Mouse (Mus musculus): ENCODE results near the gene Zfp358.

Gene Zfp358

DNA sequence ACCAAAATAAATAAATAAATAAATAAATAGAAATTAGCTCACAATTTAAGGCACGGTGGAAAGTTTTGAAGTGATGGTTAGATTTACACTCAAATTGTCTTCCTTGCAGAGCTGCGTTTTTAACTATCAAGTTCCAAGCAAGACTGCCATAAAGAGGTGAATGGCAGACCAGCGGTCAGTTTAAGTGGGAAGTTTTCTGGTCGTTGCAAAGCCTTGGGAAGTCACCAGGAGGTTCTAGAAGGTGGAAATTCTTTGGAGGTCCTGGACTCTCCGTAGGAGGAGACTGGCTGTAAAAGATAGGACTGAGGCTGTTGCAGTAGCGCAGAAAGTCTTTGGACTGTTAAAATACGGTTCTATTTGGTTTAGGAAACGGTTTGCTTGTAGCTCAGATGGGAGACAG lies 6.8 kb downstream of the Zfp358 start:
- DNase-seq (ENCODE audit: low spot score) = no peak

DNA sequence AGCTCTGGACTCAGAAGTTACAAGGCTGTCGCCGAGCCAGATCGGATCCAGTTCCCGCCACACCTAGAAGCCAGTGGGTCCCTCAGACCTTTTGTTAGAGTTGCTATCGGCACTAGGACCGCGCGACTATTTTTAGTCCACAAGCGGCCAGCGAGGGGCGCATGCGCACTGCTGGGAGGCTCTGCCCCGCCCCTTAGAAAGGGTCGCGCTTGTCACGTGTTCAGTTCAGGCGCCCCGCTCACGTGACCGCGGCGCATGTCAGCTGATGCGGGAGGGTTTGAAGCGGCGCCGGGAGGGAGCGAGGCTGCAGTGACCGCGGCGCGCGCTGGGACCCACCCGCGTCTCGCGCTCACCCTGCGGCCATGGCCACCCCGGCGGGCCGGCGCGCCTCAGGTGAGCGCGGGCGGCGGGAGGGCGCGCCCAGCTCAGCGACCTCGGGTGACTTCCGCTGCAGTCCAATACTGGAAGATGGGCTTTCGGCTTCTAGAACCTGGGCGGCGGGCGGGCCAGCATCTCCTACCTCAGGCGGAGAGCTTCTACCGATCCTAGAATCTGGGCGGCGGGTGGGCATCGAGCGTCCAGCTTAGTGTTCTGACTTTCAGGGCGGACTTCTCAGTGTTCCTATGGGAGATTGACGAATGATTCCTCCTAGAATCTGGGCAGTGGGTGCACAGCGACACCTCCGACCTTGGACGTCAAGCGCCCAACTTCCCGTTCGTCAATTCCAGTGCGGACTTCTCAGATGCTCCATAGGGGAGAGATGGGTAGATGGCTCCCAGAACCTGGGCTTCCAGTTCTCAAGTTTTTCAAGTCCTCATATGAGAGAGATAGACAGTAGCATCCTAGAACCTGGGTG lies 7.5 kb downstream of the Zfp358 start, which contains the start of gene Mcoln1:
Mcoln1 (plus strand) TSS at position 223 of the 856 bp plus-strand sequence.
- DNase-seq (ENCODE audit: low spot score) = peak; percentile 98

DNA sequence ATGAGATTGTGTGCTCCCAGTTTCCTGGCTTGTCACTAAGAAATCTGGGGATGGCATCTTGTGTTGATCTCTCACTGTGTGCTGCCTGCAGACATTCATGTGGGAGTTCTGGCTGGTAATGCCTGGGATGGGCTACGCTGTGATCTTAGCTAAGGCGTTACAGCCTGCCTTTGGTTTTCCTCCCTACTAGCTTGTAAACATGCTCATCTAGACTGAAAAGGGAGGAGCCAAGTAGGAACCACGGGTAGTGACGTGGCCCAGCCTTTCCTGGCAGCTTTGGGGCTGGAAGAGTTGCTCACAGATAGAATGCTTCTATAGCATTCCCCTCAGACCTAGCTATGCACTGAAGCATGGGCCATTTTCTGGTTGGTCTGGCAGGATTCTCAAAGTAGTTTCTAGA lies 9.3 kb downstream of the Zfp358 start:
- peak; percentile 29 for DNase-seq (ENCODE audit: low spot score)

DNA sequence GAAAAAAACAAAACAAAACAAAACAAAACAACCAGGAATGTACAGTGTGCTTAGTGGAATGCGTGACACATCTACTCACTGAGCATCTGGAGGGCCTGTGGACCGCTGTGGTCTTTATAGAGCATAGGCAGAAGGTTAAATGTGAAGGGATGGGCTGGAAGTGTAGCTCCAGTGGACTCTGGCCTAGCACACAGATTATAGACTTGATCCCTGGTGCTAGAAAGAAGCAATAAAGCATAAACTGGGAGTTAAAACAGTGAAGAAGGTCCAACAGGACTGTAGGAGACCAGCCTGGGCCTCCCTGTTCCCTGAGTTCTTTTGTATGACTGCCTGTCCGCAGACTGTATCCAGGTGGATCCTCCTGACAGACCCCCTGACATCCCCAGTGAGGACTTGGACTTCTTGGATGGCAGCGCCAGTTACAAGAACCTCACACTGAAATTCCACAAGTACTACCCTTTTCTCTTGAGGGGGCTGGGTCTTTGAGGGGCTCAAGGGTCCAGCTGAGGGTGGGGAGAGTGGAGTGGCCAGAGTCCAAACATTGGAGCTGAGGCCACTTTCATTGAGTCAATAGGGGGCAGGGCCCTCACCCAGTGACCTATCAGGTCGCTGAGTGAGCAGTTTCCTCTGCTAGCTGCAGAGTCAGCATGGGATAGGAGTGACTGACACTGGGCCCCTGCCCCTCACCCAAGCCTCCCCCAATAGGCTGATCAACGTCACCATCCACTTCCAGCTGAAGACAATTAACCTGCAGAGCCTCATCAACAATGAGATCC lies 15.2 kb downstream of the Zfp358 start:
- DNase-seq (ENCODE audit: low spot score) = no peak

DNA sequence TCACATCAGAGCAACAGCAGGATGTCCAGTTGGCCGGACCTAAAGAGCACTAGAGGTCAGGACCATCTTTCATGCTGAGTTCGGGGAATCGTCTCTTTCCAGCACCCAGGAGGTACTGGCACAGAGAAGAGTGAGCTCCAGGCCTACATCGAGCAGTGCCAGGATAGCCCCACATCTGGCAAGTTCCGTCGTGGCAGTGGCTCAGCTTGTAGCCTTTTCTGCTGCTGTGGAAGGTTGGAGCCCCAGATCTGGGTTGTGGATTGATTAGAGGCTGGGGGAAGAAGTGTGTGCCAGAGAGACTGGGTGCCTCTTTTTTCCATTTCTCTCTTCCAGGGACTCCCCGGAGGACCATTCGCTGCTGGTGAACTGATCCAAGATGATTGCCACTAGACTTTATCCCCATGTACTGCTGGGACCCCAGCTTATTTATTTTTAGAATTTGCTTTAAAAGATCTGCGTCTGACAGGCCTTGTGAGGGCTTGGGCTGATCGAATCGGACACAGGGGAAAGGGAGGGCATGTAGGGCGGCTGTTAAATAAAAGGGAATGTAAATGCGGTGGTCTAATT lies 21.8 kb downstream of the Zfp358 start:
- DNase-seq (ENCODE audit: low spot score) = no peak

DNA sequence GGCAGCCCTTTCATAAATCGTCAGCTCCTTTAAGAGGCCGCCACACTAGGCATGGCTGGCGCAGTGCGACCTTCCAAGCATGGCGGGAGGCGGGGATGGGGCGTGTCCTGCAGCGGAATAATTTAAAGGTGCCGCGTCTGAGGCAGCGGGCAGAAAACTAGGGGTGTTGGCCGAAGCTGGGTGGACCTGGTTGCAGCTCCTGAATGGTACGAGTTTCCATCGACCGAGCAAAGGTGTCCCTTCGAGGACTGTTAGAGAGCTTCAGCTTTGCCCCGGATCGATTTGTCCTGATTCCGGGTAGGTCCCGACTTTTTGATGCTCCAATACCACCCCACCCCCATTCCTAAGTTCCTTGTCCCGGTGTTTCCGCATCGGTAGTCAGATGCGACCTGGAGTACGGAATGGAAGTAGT lies 22.3 kb downstream of the Zfp358 start, which contains the start of gene Pnpla6:
Pnpla6 (plus strand) TSS at position 125 of the 412 bp plus-strand sequence.
- peak; percentile 93 for DNase-seq (ENCODE audit: low spot score)

DNA sequence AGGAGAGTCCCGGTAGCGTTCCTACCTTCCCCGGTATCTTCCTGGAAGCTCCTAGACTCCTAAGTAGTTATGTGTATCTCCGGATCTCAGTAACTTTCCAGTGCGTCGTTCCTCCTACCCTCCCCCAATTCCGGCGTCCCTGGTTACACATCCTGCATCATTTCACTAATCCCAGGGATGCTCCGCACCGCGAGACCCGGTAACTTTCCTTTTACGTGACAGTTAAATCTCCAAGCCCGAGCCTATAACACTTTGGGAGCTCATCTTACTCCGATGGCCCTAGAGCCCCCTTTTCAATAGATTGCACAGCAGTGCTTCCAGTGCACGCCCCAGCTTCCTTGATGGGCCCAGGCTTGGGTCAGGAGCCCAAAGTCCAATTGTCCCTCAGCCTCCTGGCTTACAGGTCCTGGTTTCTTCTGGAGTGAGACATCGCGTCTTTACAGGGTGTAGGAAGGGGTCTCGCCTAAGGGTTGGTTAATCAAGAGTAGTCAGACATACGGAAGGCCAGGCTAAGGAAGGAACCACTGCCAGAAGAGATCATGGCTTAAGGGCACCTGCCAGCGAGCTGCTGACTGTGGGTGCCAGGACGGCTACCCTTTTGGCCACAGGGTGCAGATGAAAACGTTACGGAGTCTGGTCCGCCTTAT lies 23.0 kb downstream of the Zfp358 start:
- DNase-seq (ENCODE audit: low spot score) = peak; percentile 49

DNA sequence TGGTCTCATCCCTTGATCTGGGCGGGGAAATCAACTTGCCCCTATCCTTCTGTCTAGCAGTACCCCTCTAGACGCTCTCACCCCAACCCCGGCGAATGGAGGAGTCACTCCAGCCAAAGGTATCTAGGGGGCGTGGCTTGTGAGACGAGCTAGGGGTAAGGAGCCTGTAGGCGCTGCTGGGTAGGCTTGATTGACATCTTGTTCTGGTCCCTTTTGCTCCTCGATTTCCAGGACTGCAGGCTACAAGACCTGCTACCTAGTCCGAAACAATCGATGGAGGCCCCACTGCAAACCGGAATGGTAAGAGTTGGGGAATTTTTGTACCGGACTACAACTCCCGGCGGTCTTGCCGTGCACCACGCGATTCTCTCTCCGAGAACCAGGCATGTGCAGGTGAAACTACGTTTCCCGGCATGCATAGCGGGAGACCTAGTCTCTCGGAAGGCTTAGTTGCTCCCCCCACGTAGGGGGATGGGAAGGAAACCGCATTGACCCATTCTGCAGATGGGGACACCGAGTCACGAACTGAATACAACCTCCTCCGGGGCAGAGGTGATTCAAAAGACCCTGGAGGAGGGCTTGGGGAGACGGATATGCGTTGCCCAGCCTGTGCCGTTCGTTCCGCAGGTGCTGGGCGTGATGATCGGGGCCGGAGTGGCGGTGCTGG lies 23.6 kb downstream of the Zfp358 start:
- peak; percentile 95 for DNase-seq (ENCODE audit: low spot score)

DNA sequence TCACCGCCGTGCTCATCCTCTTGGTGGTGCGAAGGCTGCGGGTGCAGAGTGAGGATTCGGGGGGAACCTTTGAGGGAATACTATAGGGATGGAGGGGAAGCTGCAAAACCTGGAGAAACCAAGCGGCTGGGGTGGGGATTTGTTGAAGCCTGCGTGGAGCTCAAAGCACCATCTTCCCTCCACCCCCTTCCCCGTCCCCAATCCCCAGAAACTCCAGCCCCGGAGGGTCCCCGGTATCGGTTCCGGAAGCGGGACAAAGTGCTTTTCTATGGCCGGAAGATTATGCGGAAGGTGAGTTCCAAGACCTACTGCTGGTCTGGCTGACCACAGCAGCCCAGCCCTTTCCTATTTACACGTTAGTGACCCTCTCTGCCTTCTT lies 24.2 kb downstream of the Zfp358 start:
- DNase-seq (ENCODE audit: low spot score) = no peak

DNA sequence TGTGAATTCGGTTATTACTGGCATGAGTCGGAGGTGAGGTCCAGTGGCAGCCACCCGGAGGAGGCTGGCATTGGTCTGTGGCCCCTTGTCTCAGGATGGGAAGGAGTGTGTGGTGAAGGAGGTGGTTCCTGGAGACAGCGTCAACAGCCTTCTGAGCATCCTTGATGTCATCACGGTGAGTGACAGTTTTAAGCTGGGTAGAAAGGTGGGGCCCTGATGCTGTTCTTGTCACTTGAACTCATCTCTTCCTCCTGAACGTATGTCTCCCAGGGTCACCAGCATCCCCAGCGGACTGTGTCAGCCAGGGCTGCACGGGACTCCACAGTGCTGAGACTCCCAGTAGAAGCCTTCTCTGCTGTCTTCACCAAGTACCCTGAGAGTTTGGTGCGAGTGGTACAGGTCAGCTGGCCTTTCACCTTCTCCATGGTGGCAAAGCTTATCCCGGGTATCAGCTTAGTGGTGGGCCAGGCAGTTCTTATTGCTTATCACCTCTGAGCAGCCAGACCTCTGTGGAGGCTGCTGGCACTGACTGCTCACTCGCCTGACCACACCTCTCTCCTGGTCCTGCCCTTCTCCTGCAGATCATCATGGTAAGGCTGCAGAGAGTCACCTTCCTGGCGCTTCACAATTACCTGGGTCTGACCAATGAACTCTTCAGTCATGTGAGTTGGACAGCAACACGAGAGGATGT lies 29.2 kb downstream of the Zfp358 start:
- DNase-seq (ENCODE audit: low spot score) = no peak

DNA sequence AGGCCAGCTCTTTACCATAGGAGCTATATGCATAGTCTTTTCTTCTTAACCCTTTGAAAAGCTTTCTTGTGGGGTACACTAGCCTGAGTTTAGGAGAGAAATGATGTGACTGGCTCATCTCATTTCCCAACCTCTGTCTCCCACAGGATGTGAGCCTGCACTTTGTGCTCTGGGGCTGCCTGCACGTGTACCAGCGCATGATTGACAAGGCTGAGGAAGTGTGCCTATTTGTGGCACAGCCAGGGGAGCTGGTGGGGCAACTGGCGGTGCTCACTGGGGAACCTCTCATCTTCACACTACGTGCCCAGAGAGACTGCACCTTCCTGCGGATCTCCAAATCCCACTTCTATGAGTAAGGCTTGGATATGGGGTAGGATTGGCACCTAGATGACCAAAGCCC lies 37.9 kb downstream of the Zfp358 start:
- DNase-seq (ENCODE audit: low spot score) = no peak

DNA sequence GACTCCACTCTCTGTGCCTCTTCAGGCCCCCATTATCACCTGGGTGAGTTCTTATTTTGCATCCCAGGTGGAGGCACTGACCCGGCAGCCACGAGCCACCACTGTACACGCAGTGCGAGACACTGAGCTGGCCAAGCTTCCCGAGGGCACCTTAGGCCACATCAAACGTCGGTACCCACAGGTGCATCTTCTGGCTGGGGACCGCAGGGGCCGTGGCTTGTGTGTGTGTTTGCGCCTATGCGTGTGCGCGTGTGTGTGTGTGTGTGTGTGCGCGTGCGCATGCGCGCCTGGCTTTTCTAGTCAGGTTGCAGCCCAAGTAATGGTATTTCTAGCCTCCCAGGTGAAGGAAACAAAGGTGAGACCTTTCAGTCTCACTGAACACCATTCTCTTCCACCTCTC lies 39.0 kb downstream of the Zfp358 start:
- no peak for DNase-seq (ENCODE audit: low spot score)

DNA sequence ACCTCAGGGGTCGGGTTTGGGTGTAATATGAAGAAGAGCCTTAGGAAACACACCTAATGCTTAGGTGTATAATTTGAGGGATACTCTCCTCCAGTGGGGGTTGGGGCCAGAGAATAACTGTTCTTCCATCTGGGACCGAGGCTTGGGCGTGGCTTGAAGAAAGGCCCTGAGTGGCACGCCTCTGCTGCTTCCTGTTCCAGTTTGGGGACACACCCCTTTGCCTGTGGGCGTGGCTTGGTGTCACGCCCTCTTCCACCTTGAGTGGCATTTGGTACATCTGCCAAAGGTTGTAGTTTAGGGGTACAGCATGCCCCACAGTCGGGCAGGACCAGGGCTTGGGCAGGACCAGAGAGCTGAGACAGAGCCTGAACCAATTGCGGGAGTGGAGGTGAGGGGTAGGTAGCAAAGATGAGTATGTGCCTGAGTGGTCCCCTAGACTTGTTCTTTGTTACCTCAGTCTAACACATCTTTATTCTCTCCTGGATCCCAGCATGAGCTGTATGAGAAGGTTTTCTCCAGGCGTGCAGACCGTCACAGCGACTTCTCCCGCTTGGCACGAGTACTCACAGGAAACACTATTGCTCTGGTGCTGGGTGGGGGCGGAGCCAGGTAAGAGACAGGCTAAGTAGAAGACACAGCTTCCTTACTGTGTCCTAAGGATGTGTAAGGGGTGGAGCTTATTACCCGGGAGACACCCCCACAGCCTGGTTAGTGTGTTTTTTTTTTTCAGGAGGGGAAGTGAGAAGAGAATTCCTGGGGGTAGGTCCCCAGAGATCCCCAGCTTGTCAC lies 43.3 kb downstream of the Zfp358 start:
- DNase-seq (ENCODE audit: low spot score) = no peak

DNA sequence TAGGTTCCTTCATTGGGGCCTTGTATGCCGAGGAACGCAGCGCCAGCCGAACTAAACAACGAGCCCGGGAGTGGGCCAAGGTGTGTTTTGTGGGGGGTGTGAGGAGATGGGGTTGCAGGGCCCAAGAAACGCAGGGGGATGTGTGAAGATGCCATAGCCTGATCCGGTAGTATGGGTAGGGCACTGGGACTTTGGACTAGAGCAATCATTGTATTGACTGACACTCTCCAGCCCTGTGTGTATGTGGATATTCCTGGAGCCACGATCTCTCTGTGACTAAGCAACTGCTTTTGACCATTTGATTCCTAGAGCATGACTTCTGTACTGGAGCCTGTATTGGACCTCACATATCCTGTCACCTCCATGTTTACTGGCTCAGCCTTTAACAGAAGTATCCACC lies 44.0 kb downstream of the Zfp358 start:
- DNase-seq (ENCODE audit: low spot score) = no peak

DNA sequence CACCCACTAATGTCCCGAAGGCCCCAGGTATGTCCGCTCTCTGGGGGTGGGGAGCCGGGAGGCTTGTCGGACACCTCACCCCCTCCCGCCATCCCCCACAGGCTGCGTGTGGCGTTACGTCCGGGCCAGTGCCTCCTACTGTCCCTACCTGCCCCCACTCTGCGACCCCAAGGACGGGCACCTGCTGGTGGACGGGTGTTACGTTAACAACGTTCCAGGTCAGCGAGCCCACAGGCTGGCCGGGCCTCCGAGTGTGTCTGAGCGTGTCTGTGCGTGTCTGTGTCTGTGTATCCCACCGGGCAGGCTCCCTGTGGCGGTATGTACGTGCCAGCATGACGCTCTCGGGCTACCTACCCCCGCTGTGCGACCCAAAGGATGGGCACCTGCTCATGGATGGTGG lies 44.7 kb downstream of the Zfp358 start:
- DNase-seq (ENCODE audit: low spot score) = no peak

DNA sequence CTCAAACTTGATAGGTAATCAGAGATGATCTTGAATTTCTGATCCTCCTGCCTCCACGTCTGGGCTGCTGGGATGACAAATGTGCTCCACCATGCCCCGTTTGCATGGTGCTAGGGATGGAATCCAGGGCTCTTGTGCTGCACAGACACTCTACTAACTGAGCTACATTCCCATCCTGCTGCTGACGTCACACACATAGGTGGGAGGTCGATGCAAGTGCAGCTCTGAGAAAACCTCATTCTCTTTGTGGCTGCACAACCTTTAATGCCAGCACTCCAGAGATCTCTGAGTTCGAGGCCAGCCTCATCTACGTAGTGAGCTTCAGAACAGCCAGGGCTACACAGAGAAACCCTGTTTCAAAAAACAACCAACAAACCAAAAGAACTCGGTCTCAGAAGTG lies 46.2 kb downstream of the Zfp358 start:
- no peak for DNase-seq (ENCODE audit: low spot score)

DNA sequence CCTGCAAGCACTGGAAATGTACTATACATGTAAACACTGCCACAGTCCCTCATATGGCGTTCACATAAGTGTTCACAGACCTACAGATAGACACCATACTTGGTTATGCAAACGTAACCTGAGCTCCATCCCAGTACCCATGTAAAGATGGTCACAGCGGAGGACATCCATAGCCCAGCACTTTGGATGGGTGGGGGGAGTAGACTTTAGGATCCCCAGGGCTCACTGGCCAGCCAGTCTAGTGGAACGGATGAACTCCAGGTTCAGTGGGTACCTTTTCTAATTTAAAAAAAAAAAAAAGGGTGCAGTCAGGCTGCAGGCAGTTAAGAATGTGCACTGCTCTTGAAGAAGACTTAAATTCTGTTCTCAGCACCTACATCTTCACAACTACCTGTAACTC lies 47.1 kb downstream of the Zfp358 start:
- DNase-seq (ENCODE audit: low spot score) = no peak

DNA sequence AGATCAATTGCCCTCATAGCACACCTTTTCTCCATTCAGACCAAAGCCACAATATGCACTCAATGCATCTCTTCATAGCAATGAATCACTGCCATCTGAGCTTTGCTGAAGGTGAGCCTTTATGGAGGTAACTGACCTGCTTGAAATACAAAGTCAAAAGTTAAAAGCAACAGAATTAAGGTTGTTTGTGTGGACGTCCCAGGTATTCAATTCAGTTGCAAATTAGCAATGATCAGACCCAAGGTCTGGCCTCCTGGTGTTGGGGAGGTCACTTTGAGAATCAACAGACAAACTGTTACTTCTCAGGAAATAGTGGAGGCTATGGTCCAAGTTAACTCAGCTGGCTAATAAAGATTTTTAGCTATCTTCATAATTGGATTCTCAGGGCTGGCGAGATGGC lies 53.6 kb downstream of the Zfp358 start:
- no peak for DNase-seq (ENCODE audit: low spot score)

All from urinary bladder, postnatal 14 days (tissue).